Mouse (Mus musculus): ENCODE measurements at regions not wholly inside any gene's neighbourhood (a gene's known extent, or its start where the extent isn't known, plus 50 kb on each side); places are given as distances from the start of the nearest gene placed in this dataset.
A peak's percentile ranks its signal among the peaks of the same experiment; 100 is the strongest.

DNA sequence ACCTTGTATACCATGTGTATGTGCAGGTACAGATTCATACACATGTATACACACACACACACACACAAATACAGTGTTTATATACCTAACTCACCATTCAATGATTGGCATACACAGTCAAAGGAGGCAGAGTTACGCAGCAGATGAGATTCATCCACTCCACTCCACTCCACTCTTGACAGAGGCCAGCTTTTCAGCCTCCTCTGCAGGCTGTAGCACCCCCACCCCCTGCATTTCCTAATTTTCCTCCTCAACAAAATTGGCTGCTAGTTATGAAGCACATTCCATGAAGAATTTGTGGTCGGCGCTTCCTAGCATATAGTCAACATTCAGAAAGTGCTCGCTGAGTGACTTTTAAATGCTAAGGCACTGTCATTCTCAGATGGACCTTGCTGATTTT is 546.7 kb upstream of the Map3k7 start:
- intact Hi-C loops (cut with DNase I), result loop anchor here (5.0 to 10.0 kb wide), 3 partner anchors 145 to 1952 kb away; no protein-coding TSS in a partner anchor
- no peak for TF ChIP-seq CTCF (IDR thresholded peaks at IDR 0.05)
- Histone ChIP-seq H3K27ac (no peak overlapping the region), H3K4me3 (no peak overlapping the region)
- DNase-seq (ENCODE audit: extremely low spot score in 1 of 2, low spot score in 2 of 2), result no peak

DNA sequence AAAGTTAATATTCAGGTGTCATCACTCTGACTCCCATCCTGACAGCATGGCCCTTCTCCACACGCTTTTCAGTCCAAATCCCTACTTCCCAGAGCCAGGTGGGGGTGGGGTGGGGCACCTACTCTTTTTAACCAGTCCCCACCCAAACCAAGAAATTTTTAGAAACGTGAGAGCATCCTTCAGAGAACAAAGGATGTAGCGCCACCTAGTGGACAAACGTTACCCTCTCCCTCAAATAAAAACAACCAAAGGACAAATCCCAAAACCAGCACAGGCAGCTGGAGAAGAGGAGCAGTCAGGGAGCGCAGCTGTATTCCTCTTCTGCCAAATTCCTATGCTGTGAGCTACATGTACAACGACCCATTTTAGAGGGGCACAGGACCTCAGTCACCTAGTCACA is 544.7 kb upstream of the Map3k7 start:
- H3K4me3 ChIP-seq, result no peak overlapping the region
- intact Hi-C loops (cut with DNase I), result loop anchor here (5.0 to 10.0 kb wide), 3 partner anchors 143 to 1954 kb away; no protein-coding TSS in a partner anchor
- peak; percentile 83 for TF ChIP-seq CTCF (IDR thresholded peaks at IDR 0.05)
- DNase-seq (ENCODE audit: extremely low spot score in 1 of 2, low spot score in 2 of 2), result peak; percentile 47 to 49
- H3K27ac ChIP-seq, result no peak overlapping the region

DNA sequence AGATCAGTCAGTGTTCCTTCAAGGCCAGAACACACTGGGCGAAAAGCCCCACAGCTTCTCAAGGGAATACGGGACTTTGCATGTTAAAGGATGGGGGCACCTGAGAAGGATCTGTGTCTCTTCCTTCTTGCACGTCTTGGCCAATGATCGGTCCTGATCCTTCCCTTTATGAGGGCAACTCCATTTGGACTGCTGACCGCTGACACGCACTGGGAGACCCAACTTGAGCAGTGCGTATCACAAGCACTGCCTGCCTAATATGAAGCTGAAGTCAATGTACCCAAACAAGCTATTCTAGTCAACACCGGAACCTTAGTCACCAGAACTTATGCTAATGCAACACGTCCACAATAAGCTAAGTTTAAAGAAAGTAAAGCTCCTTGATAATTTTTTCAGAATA is 543.7 kb upstream of the Map3k7 start:
- no peak for DNase-seq (ENCODE audit: extremely low spot score in 1 of 2, low spot score in 2 of 2)
- intact Hi-C loops (cut with DNase I), result loop anchor here (10.0 kb wide), 1 partner anchor 225 kb away; no protein-coding TSS in a partner anchor
- TF ChIP-seq CTCF (IDR thresholded peaks at IDR 0.05), result no peak
- no peak overlapping the region for H3K4me3 ChIP-seq
- no peak overlapping the region for H3K27ac ChIP-seq

- intact Hi-C loops (cut with DNase I), result loop anchor here (10.0 kb wide), 1 partner anchor 223 kb away; no protein-coding TSS in a partner anchor
- H3K4me3 ChIP-seq, result no peak overlapping the region
- DNase-seq (ENCODE audit: extremely low spot score in 1 of 2, low spot score in 2 of 2), result no peak
- no peak overlapping the region for H3K27ac ChIP-seq
- no peak for TF ChIP-seq CTCF (IDR thresholded peaks at IDR 0.05)
Observed at GRCm38 (mm10) chr4:31421386-31421785, 542.5 kb upstream of the Map3k7 start.

DNA sequence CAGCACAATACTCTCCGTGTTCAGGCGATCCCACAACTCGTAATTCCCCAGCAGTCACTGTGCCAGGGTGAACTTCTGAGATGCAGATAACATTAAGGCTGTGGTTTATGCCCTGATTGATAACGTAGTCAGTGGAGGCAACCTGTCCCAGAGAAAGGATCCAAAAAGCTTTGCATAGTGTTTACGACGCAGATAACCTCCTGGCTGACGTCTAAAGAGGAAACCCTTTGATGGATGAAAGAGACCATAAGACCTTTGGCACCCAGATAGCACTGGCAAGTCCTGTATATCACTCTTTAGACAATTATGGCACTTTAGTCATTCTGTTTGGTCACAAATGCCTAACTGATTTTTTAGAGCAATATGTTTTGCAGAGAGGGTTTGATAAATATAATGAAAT is 538.8 kb upstream of the Map3k7 start:
- Histone ChIP-seq H3K27ac (no peak overlapping the region), H3K4me3 (no peak overlapping the region)
- intact Hi-C loops (cut with DNase I), result loop anchor here (10.0 kb wide), 1 partner anchor 220 kb away; no protein-coding TSS in a partner anchor
- DNase-seq (ENCODE audit: extremely low spot score in 1 of 2, low spot score in 2 of 2), result no peak
- no peak for TF ChIP-seq CTCF (IDR thresholded peaks at IDR 0.05)

- TF ChIP-seq CTCF (IDR thresholded peaks at IDR 0.05), result no peak
- Histone ChIP-seq H3K27ac (no peak overlapping the region), H3K4me3 (no peak overlapping the region)
- intact Hi-C loops (cut with DNase I), result loop anchor here (10.0 kb wide), 1 partner anchor 219 kb away; no protein-coding TSS in a partner anchor
- DNase-seq (ENCODE audit: extremely low spot score in 1 of 2, low spot score in 2 of 2), result no peak
Observed at GRCm38 (mm10) chr4:31425716-31426115, 538.2 kb upstream of the Map3k7 start.

GRCm38 (mm10) chr4:31426169-31427030 is 537.5 kb upstream of the Map3k7 start:
- DNase-seq (ENCODE audit: extremely low spot score in 1 of 2, low spot score in 2 of 2), result no peak
- no peak for TF ChIP-seq CTCF (IDR thresholded peaks at IDR 0.05)
- H3K27ac ChIP-seq, result no peak overlapping the region
- no peak overlapping the region for H3K4me3 ChIP-seq
- intact Hi-C loops (cut with DNase I), result loop anchor here (10.0 kb wide), 1 partner anchor 218 kb away; no protein-coding TSS in a partner anchor

DNA sequence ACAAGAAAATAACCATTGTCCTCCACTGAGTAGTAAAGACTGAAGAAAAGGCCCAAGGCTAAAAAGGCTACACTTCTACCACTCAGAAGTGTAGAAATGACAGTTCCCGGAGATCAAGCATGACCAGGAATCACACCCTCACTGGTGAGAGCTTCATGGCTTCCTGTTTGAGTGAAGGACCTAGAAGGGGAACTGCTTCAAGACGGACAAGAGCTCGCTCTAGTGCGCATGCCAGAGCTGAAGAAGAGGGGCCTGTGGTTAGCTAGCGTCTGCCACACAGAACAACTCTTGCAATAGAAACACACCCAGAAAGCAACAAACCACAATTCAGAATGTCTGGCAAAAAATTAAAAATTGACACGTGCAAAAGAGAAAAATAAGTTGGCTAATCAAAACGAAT is 530.0 kb upstream of the Map3k7 start:
- TF ChIP-seq CTCF (IDR thresholded peaks at IDR 0.05), result no peak
- Histone ChIP-seq H3K4me3 (no peak overlapping the region), H3K27ac (no peak overlapping the region)
- intact Hi-C loops (cut with DNase I), result no loop called here
- no peak for DNase-seq (ENCODE audit: extremely low spot score in 1 of 2, low spot score in 2 of 2)

- DNase-seq (ENCODE audit: extremely low spot score in 1 of 2, low spot score in 2 of 2), result no peak
- Histone ChIP-seq H3K27ac (no peak overlapping the region), H3K4me3 (no peak overlapping the region; the same call in 1 of the 2 replicates)
- no peak for TF ChIP-seq CTCF (IDR thresholded peaks at IDR 0.05)
- intact Hi-C loops (cut with DNase I), result no loop called here
Observed at GRCm38 (mm10) chr4:31454898-31455297, 509.0 kb upstream of the Map3k7 start.

DNA sequence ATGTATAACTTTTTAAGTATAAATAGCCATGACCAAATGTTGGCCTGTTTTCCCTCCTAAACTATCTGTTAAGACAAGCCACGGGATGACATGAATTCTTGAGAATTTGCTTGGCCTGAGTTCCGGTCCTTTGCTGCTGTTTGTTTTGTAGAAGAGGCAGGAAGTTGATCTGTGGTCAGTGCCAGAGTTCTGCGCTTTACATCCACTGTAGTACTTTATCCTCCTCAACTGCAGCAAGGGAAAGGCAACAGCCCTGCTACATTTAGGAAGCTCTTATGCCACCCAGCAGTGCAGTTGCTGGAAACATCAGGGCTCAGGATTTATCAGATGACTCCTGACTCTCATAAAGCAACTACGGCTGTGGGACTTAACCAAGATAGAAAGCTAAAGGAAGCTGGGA is 508.4 kb upstream of the Map3k7 start:
- intact Hi-C loops (cut with DNase I), result no loop called here
- Histone ChIP-seq H3K27ac (no peak overlapping the region), H3K4me3 (no peak overlapping the region)
- no peak for DNase-seq (ENCODE audit: extremely low spot score in 1 of 2, low spot score in 2 of 2)
- no peak for TF ChIP-seq CTCF (IDR thresholded peaks at IDR 0.05)

DNA sequence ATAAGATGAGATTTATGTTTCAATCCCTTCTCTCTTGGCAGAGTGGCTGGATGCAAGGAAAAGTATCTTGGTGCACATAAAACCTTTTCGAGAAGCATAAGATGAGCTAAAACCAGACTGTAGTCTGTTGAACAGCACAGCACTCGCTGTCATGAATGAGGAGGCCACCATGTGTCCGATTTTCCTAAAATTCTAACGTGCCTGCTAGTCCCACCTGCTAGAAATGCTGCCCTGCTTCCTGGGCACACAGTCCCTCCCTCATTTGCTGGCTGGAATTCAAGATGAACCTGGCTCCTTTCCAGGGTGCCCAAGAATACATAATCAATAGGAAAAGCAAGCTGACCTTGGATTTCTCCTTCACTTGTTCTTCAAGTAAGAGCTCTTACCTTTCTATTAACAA is 501.4 kb upstream of the Map3k7 start:
- no peak for TF ChIP-seq CTCF (IDR thresholded peaks at IDR 0.05)
- Histone ChIP-seq H3K27ac (no peak overlapping the region), H3K4me3 (no peak overlapping the region)
- DNase-seq (ENCODE audit: extremely low spot score in 1 of 2, low spot score in 2 of 2), result no peak
- intact Hi-C loops (cut with DNase I), result no loop called here

- TF ChIP-seq CTCF (IDR thresholded peaks at IDR 0.05), result no peak
Observed at GRCm38 (mm10) chr4:31463130-31463698, 500.7 kb upstream of the Map3k7 start.

More at GRCm38 (mm10) chr4:31463130-31463698, 500.7 kb upstream of the Map3k7 start:
- intact Hi-C loops (cut with DNase I), result no loop called here
- Histone ChIP-seq H3K27ac (no peak overlapping the region), H3K4me3 (no peak overlapping the region)
- no peak for DNase-seq (ENCODE audit: extremely low spot score in 1 of 2, low spot score in 2 of 2)
